Mouse (Mus musculus) hindbrain, embryonic 14.5 days (tissue): ENCODE results near the gene Sgo2a. TPM values are rescaled to one million over a fixed set of nuclear protein-coding genes. Genes with fewer than 3 reads are reported as not detected.
"Not testable (repeated sequence)": the region's sequence is repeated elsewhere in the genome, so short reads cannot be mapped to it uniquely, and the experiment has no call there.

Experiments
- ATAC-seq: fragments of 200-750 bp; cut with Nextera tagmentation; 2 replicates; pipeline ENCODE4 v1.8.0; 2017; ENCODE audit warnings: moderate number of reproducible peaks, mild to moderate bottlenecking, moderate TSS enrichment, moderate library complexity; ENCODE audit not compliant: low FRiP score
- DNase-seq: peaks from one replicate; pipeline ENCODE4 v3.0.0-alpha.2; 2015; ENCODE audit warnings: low spot score
- H3K27ac ChIP-seq: fragments of 300-500 bp; sonication (generic); 2 replicates; pipeline ENCODE4 v1.5.1; 2014; ENCODE audit warnings: mild to moderate bottlenecking, moderate library complexity
- H3K27me3 ChIP-seq: fragments of 300-500 bp; sonication (generic); 2 replicates; pipeline ENCODE4 v1.6.1; 2014; ENCODE audit warnings: mild to moderate bottlenecking, low read length, mixed read lengths; ENCODE audit not compliant: control insufficient read depth, insufficient read depth
- H3K36me3 ChIP-seq: fragments of 300-500 bp; sonication (generic); replicated peaks from 2 replicates; pipeline ENCODE4 v1.6.1; 2014; ENCODE audit not compliant: control insufficient read depth, insufficient read depth
- H3K4me1 ChIP-seq: fragments of 300-500 bp; sonication (generic); replicated peaks from 2 replicates; pipeline ENCODE4 v1.6.1; 2014; ENCODE audit warnings: antibody characterized with exemption, low read length, mixed read lengths; ENCODE audit not compliant: control insufficient read depth, insufficient read depth
- H3K4me2 ChIP-seq: fragments of 300-500 bp; sonication (generic); replicated peaks from 2 replicates; pipeline ENCODE4 v1.6.1; 2014; ENCODE audit warnings: mild to moderate bottlenecking, moderate library complexity
- H3K4me3 ChIP-seq: fragments of 300-500 bp; sonication (generic); replicated peaks from 2 replicates; pipeline ENCODE4 v1.5.1; 2014; ENCODE audit warnings: mild to moderate bottlenecking, low read length
- H3K9ac ChIP-seq: fragments of 300-500 bp; sonication (generic); 2 replicates; pipeline ENCODE4 v1.6.1; 2014
- H3K9me3 ChIP-seq: fragments of 300-500 bp; sonication (generic); 2 replicates; pipeline ENCODE4 v1.6.1; 2016; ENCODE audit warnings: low read length; ENCODE audit not compliant: control insufficient read depth
- WGBS: fragments of 180-500 bp; shearing (Covaris S2); extraction: QIAGEN DNeasy Blood & Tissue Kit; methylation state at CpG from one replicate; pipeline ENCODE4 v1.1.7; 2014; 5-methylcytosine and 5-hydroxymethylcytosine counted together
- polyA plus RNA-seq: library from polyadenylated mRNA; unstranded; fragments of >200 nt; fragmentation: Nextera tagmentation; extraction: Ambion mirVana; gene quantifications from 2 replicates; pipeline ENCODE4 v1.2.1, GENCODE M21; 2014

Sgo2a gene
- polyA plus RNA-seq, 1 experiment from 2014 or later = 3.1 TPM

- Histone ChIP-seq H3K9ac (no peak overlapping the region), H3K4me1 (no peaks in the 10 kb centered on the region; the same call in 1 of the 2 replicates), H3K4me3 (no peak overlapping the region), H3K4me2 (no peak overlapping the region), H3K36me3 (no peaks in the 10 kb centered on the region), H3K9me3 (no peaks in the 10 kb centered on the region), H3K27me3 (no peaks in the 10 kb centered on the region), H3K27ac (no peak overlapping the region)
- ATAC-seq = no peak
- no peak for DNase-seq
- 90% methylated on average over 7 of the region's 7 CpGs for WGBS
These were observed 31.9 kb downstream of the Sgo2a start for GRCm38 (mm10) chr1:58027707-58028106.

GRCm38 (mm10) chr1:58029636-58030117 is 33.9 kb downstream of the Sgo2a start, which contains the start of gene Aox1:
TSS of gene Aox1 (plus strand) at chr1:58029931.
- H3K27ac ChIP-seq = no peak within 1 kb of the TSS
- H3K9ac ChIP-seq = no peak within 1 kb of the TSS
- ATAC-seq (peak; percentile 51; the same call in 1 of the 2 replicates), DNase-seq (peak; percentile 44)
- no peaks in the 10 kb centered on the region for H3K27me3 ChIP-seq
- no peak within 1 kb of the TSS; the same call in 1 of the 2 replicates for H3K4me3 ChIP-seq
- H3K4me2 ChIP-seq = peak within 1 kb of the TSS; percentile 42
- no peaks in the 10 kb centered on the region for H3K36me3 ChIP-seq
- H3K4me1 ChIP-seq = no peaks in the 10 kb centered on the region; the same call in 1 of the 2 replicates
- no peaks in the 10 kb centered on the region for H3K9me3 ChIP-seq
- WGBS = 18% methylated on average over 12 of the region's 12 CpGs

- no peak overlapping the region for H3K27ac ChIP-seq
- peak; percentile 78 for ATAC-seq
These were observed 34.5 kb downstream of the Sgo2a start for GRCm38 (mm10) chr1:58030156-58030871.

GRCm38 (mm10) chr1:58031160-58031769 is 35.5 kb downstream of the Sgo2a start:
- ATAC-seq (peak; percentile 68), DNase-seq (peak; percentile 79)
- WGBS = 63% methylated on average over 10 of the region's 10 CpGs

More at GRCm38 (mm10) chr1:58030156-58030871, 34.5 kb downstream of the Sgo2a start:
- no peaks in the 10 kb centered on the region; the same call in 1 of the 2 replicates for H3K4me1 ChIP-seq
- no peaks in the 10 kb centered on the region for H3K36me3 ChIP-seq
- peak; percentile 63 for DNase-seq
- peak overlapping the region; percentile 42 for H3K4me2 ChIP-seq
- no peak overlapping the region for H3K9ac ChIP-seq
- no peaks in the 10 kb centered on the region for H3K9me3 ChIP-seq
- H3K27me3 ChIP-seq = no peaks in the 10 kb centered on the region
- no peak overlapping the region; the same call in 1 of the 2 replicates for H3K4me3 ChIP-seq
- WGBS = 36% methylated on average over 13 of the region's 13 CpGs

GRCm38 (mm10) chr1:58037306-58037705 is 41.5 kb downstream of the Sgo2a start:
- not testable (repeated sequence) for H3K9ac ChIP-seq, H3K27ac ChIP-seq, ATAC-seq, H3K4me1 ChIP-seq, H3K27me3 ChIP-seq, H3K4me2 ChIP-seq, DNase-seq, H3K4me3 ChIP-seq, H3K9me3 ChIP-seq, H3K36me3 ChIP-seq
- WGBS = 96% methylated on average over 9 of the region's 9 CpGs

More at GRCm38 (mm10) chr1:58031160-58031769, 35.5 kb downstream of the Sgo2a start:
- no peak overlapping the region for H3K4me3 ChIP-seq
- no peaks in the 10 kb centered on the region for H3K27me3 ChIP-seq
- H3K9me3 ChIP-seq = no peaks in the 10 kb centered on the region
- H3K4me2 ChIP-seq = no peak overlapping the region
- no peaks in the 10 kb centered on the region for H3K36me3 ChIP-seq
- no peak overlapping the region for H3K27ac ChIP-seq
- no peaks in the 10 kb centered on the region; the same call in 1 of the 2 replicates for H3K4me1 ChIP-seq
- no peak overlapping the region for H3K9ac ChIP-seq

- Histone ChIP-seq H3K27me3 (no peaks in the 10 kb centered on the region), H3K36me3 (no peaks in the 10 kb centered on the region), H3K4me1 (no peaks in the 10 kb centered on the region), H3K4me3 (no peak overlapping the region), H3K27ac (no peak overlapping the region), H3K9me3 (no peaks in the 10 kb centered on the region), H3K9ac (no peak overlapping the region), H3K4me2 (no peak overlapping the region)
- DNase-seq (no peak), ATAC-seq (no peak)
- WGBS = 77% methylated on average over 3 of the region's 3 CpGs
These were observed 49.3 kb downstream of the Sgo2a start for GRCm38 (mm10) chr1:58045076-58045475.

- Histone ChIP-seq H3K4me3 (no peak overlapping the region), H3K4me1 (no peaks in the 10 kb centered on the region), H3K9me3 (no peaks in the 10 kb centered on the region), H3K36me3 (no peaks in the 10 kb centered on the region), H3K27me3 (no peaks in the 10 kb centered on the region), H3K9ac (no peak overlapping the region), H3K27ac (no peak overlapping the region), H3K4me2 (no peak overlapping the region)
- WGBS = 59% methylated on average over 5 of the region's 5 CpGs
- ATAC-seq = no peak
- DNase-seq = no peak
These were observed 49.8 kb downstream of the Sgo2a start for GRCm38 (mm10) chr1:58045546-58045945.

- peak; percentile 47; the same call in 1 of the 2 replicates for ATAC-seq
- Histone ChIP-seq H3K27me3 (no peaks in the 10 kb centered on the region), H3K27ac (no peak overlapping the region), H3K9me3 (no peaks in the 10 kb centered on the region), H3K4me3 (no peak overlapping the region), H3K9ac (no peak overlapping the region), H3K36me3 (no peaks in the 10 kb centered on the region), H3K4me1 (no peaks in the 10 kb centered on the region), H3K4me2 (no peak overlapping the region)
- 38% methylated on average over 3 of the region's 3 CpGs for WGBS
- DNase-seq = no peak
These were observed 51.0 kb downstream of the Sgo2a start for GRCm38 (mm10) chr1:58046721-58047290.

GRCm38 (mm10) chr1:58049126-58049525 is 53.4 kb downstream of the Sgo2a start:
- ATAC-seq (no peak), DNase-seq (no peak)
- Histone ChIP-seq H3K27me3 (no peaks in the 10 kb centered on the region), H3K4me2 (no peak overlapping the region), H3K36me3 (no peaks in the 10 kb centered on the region), H3K4me3 (no peak overlapping the region), H3K4me1 (no peaks in the 10 kb centered on the region), H3K9ac (no peak overlapping the region), H3K9me3 (no peaks in the 10 kb centered on the region), H3K27ac (no peak overlapping the region)
- 91% methylated on average over 5 of the region's 5 CpGs for WGBS
